Mouse (Mus musculus): Measurements from ENCODE around the gene Bcl7c.

GRCm38 (mm10) chr7:127718339-127718738 is 9.6 kb upstream of the Bcl7c start:
- TF ChIP-seq CTCF (IDR thresholded peaks at IDR 0.05) = no peak
- no peak for TF ChIP-seq EP300 (IDR thresholded peaks at IDR 0.05)
